Mouse (Mus musculus): Measurements from ENCODE around the gene Arih1. TPM values are rescaled to one million over a fixed set of nuclear protein-coding genes. Genes with fewer than 3 reads are reported as not detected.
A peak's percentile ranks its signal among the peaks of the same experiment; 100 is the strongest.

Arih1 gene
- total RNA-seq, 2 experiments from 2014 or later = 77.7 to 82.2 TPM

DNA sequence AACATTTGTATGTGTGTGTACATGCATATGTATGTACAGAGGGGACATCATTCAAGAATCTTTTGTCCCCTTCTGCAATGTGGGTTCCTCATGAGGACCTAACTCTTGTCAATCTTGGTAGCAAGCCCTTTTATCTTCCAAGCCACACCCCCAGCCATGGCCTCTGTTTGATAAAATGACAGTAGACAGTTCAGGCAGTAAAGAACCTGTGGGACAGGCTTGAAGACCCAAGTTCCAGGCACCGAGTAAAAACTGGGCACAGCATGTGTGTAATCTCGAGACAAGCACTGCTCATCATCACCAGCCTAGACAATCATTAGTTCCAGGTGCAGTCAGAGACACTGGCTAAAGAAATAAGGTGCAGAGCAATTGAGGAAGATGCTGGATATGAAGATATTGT lies 140.2 kb downstream of the Arih1 start:
- DNase-seq = no peak
- intact Hi-C loops (cut with DNase I; ENCODE audit: low total_unique reads) = no loop called here

DNA sequence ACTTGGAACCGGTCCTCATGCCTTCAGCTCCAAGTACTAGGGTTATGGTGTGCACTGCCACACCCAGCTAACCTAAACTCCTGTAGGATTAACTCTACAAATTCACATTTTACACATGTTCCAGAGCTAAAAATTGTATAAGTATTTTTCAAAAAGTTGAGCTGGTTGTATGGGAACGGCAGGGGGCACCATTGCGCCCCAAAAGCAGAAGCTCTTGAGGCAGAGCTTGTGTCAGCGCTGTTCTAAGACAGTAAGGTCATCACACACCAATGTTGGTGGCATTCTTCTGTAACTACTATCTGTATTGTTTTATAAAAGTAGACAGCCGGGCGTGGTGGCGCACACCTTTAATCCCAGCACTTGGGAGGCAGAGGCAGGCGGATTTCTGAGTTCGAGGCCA lies 146.4 kb downstream of the Arih1 start:
- intact Hi-C loops (cut with DNase I; ENCODE audit: low total_unique reads) = no loop called here
- peak; percentile 11 for DNase-seq

DNA sequence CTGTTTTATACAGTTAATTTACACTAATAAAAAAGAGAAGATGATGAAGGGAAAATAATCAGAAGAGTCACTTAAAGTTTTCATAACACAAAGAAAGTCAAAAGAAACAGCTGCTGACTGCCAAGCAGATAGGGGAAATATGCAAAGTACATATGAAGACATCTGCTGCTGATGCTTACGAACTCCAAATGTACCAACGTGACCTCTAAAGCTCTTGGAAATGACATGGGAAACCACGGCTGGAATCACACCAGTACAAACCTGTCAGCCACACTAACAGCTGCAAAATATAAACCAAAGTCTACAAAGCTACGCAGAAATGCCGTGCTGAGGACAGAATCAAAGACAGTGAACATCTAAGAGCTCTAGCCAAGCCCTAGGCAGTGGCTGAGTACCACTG lies 147.3 kb downstream of the Arih1 start:
- DNase-seq = no peak
- intact Hi-C loops (cut with DNase I; ENCODE audit: low total_unique reads) = no loop called here

DNA sequence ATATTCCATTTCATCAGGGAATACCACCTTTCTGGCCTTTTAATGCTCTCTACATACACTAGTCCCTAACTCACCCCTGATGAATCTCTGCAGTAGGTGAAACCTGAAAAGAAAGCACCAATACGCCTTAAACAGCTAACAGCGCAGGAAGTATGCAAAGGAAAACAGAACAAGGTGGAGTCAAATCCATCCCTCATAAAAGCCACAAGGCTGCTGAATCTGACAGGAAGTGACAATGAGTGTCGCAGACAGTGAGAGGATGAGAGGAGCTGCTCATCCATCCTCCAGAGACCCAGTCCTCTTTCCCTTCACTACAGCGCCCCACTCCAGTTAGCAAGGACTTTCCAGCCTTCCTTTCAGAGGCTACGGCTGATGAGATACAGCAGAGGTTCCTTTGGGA lies 148.0 kb downstream of the Arih1 start:
- no peak for DNase-seq
- intact Hi-C loops (cut with DNase I; ENCODE audit: low total_unique reads) = no loop called here

Other genes with a start within 250 kb of the Arih1 start
- 10 to 100 TPM; 11.4 to 12.8 TPM for gene Adpgk, start 195.1 kb downstream of the Arih1 start, total RNA-seq (2021)
- 1 to 10 TPM; 3.0 to 3.6 TPM for gene Bbs4, start 133.1 kb downstream of the Arih1 start, total RNA-seq (2021)
- 10 to 100 TPM; 21.2 to 22.4 TPM for gene Hexa, start 52.9 kb upstream of the Arih1 start, total RNA-seq (2021)
- under 1 TPM; 0.42 to 0.43 TPM for gene Tmem202, start 53.2 kb upstream of the Arih1 start, total RNA-seq (2021)
- not detected for gene Celf6, start 91.3 kb upstream of the Arih1 start, total RNA-seq (2021)
- 10 to 100 TPM; 12.3 to 13.8 TPM for gene Parp6, start 130.7 kb upstream of the Arih1 start, total RNA-seq (2021)
- gene Pkm, start 169.8 kb upstream of the Arih1 start, total RNA-seq (2021) = 1,000 to 10,000 TPM; 2,510 to 2,651 TPM
- gene Gramd2, start 193.5 kb upstream of the Arih1 start, total RNA-seq (2021) = under 1 TPM; 0.09 to 0.18 TPM

Measured in gastrocnemius, postnatal 14 days (tissue).